Mouse (Mus musculus): Measurements from ENCODE around the gene Trp53inp2. TPM values are rescaled to one million over a fixed set of nuclear protein-coding genes. Genes with fewer than 3 reads are reported as not detected.
A peak's percentile ranks its signal among the peaks of the same experiment; 100 is the strongest.

Gene Trp53inp2
- 6.6 and 7.0 TPM in 2 replicates for polyA plus RNA-seq (2014; fragmentation: Nextera tagmentation; extraction: Ambion mirVana)

GRCm38 (mm10) chr2:155380261-155381059 is at the start of gene Trp53inp2:
Gene Trp53inp2, plus strand, starts transcription at chr2:155381059.
- WGBS, result 54% methylated on average over 8 of the region's 8 CpGs
- ATAC-seq (replicated peaks; ENCODE audit: low FRiP score), result no peak
- peaks cover 3% of the 10 kb centered on the region; the same call in 1 of the 2 replicates for H3K4me1 ChIP-seq (replicated peaks; ENCODE audit: control insufficient read depth, insufficient read depth, low read length)
- H3K27me3 ChIP-seq (replicated peaks; ENCODE audit: control insufficient read depth, insufficient read depth, low read length), result peaks cover 18% of the 10 kb centered on the region
- peak within 1 kb of the TSS; percentile 83 for H3K4me3 ChIP-seq (ENCODE audit: low read depth, low read length)
- peak within 1 kb of the TSS; percentile 92 for H3K27ac ChIP-seq (ENCODE audit: low read depth, low read length)
- H3K36me3 ChIP-seq (ENCODE audit: control insufficient read depth, insufficient read depth, low read length), result no peaks in the 10 kb centered on the region
- peak within 1 kb of the TSS; percentile 94 for H3K4me2 ChIP-seq
- no peaks in the 10 kb centered on the region for H3K9me3 ChIP-seq (ENCODE audit: control insufficient read depth, low read length)
- DNase-seq (ENCODE audit: low spot score), result no peak
- peak within 1 kb of the TSS; percentile 75 for H3K9ac ChIP-seq (ENCODE audit: low read depth, low read length)

- WGBS, result 90% methylated on average over 4 of the region's 4 CpGs
- H3K36me3 ChIP-seq (ENCODE audit: control insufficient read depth, insufficient read depth, low read length), result peaks cover 12% of the 10 kb centered on the region; the same call in 1 of the 2 replicates
- no peaks in the 10 kb centered on the region for H3K4me1 ChIP-seq (replicated peaks; ENCODE audit: control insufficient read depth, insufficient read depth, low read length)
Observed at GRCm38 (mm10) chr2:155331351-155331750, 49.5 kb upstream of the Trp53inp2 start.

GRCm38 (mm10) chr2:155333421-155333820 is 47.4 kb upstream of the Trp53inp2 start:
- no peak overlapping the region for H3K4me3 ChIP-seq (ENCODE audit: low read depth, low read length)
- H3K36me3 ChIP-seq (ENCODE audit: control insufficient read depth, insufficient read depth, low read length), result peaks cover 6% of the 10 kb centered on the region; the same call in 1 of the 2 replicates
- no peaks in the 10 kb centered on the region for H3K9me3 ChIP-seq (ENCODE audit: control insufficient read depth, low read length)
- DNase-seq (ENCODE audit: low spot score), result no peak
- no peak overlapping the region for H3K27ac ChIP-seq (ENCODE audit: low read depth, low read length)
- H3K4me1 ChIP-seq (replicated peaks; ENCODE audit: control insufficient read depth, insufficient read depth, low read length), result no peaks in the 10 kb centered on the region
- no peak overlapping the region for H3K9ac ChIP-seq (ENCODE audit: low read depth, low read length)
- H3K4me2 ChIP-seq, result no peak overlapping the region
- 89% methylated on average over 1 of the region's 1 CpGs for WGBS
- H3K27me3 ChIP-seq (replicated peaks; ENCODE audit: control insufficient read depth, insufficient read depth, low read length), result no peaks in the 10 kb centered on the region
- no peak for ATAC-seq (replicated peaks; ENCODE audit: low FRiP score)

More at GRCm38 (mm10) chr2:155331351-155331750, 49.5 kb upstream of the Trp53inp2 start:
- ATAC-seq (replicated peaks; ENCODE audit: low FRiP score), result no peak
- no peak for DNase-seq (ENCODE audit: low spot score)
- Histone ChIP-seq H3K4me2 (no peak overlapping the region), H3K4me3 (ENCODE audit: low read depth, low read length) (no peak overlapping the region), H3K9me3 (ENCODE audit: control insufficient read depth, low read length) (no peaks in the 10 kb centered on the region), H3K27ac (ENCODE audit: low read depth, low read length) (no peak overlapping the region), H3K9ac (ENCODE audit: low read depth, low read length) (no peak overlapping the region), H3K27me3 (replicated peaks; ENCODE audit: control insufficient read depth, insufficient read depth, low read length) (no peaks in the 10 kb centered on the region)

- Histone ChIP-seq H3K27me3 (replicated peaks; ENCODE audit: control insufficient read depth, insufficient read depth, low read length) (no peaks in the 10 kb centered on the region), H3K9ac (ENCODE audit: low read depth, low read length) (no peak overlapping the region), H3K4me1 (replicated peaks; ENCODE audit: control insufficient read depth, insufficient read depth, low read length) (no peaks in the 10 kb centered on the region), H3K9me3 (ENCODE audit: control insufficient read depth, low read length) (no peaks in the 10 kb centered on the region), H3K27ac (ENCODE audit: low read depth, low read length) (no peak overlapping the region), H3K4me3 (ENCODE audit: low read depth, low read length) (no peak overlapping the region), H3K4me2 (no peak overlapping the region), H3K36me3 (ENCODE audit: control insufficient read depth, insufficient read depth, low read length) (peaks cover 6% of the 10 kb centered on the region; the same call in 1 of the 2 replicates)
- 91% methylated on average over 1 of the region's 1 CpGs for WGBS
- DNase-seq (ENCODE audit: low spot score) (no peak), ATAC-seq (replicated peaks; ENCODE audit: low FRiP score) (no peak)
Observed at GRCm38 (mm10) chr2:155335231-155335630, 45.6 kb upstream of the Trp53inp2 start.

GRCm38 (mm10) chr2:155336254-155336653 is 44.6 kb upstream of the Trp53inp2 start:
- Histone ChIP-seq H3K4me3 (ENCODE audit: low read depth, low read length) (no peak overlapping the region), H3K4me2 (no peak overlapping the region), H3K9me3 (ENCODE audit: control insufficient read depth, low read length) (no peaks in the 10 kb centered on the region), H3K27ac (ENCODE audit: low read depth, low read length) (no peak overlapping the region), H3K36me3 (ENCODE audit: control insufficient read depth, insufficient read depth, low read length) (peaks cover 3% of the 10 kb centered on the region; the same call in 1 of the 2 replicates), H3K9ac (ENCODE audit: low read depth, low read length) (no peak overlapping the region), H3K27me3 (replicated peaks; ENCODE audit: control insufficient read depth, insufficient read depth, low read length) (no peaks in the 10 kb centered on the region), H3K4me1 (replicated peaks; ENCODE audit: control insufficient read depth, insufficient read depth, low read length) (no peaks in the 10 kb centered on the region)
- ATAC-seq (replicated peaks; ENCODE audit: low FRiP score), result no peak
- DNase-seq (ENCODE audit: low spot score), result no peak
- 89% methylated on average over 3 of the region's 3 CpGs for WGBS

GRCm38 (mm10) chr2:155340166-155340565 is 40.7 kb upstream of the Trp53inp2 start:
- H3K9ac ChIP-seq (ENCODE audit: low read depth, low read length), result no peak overlapping the region
- H3K27me3 ChIP-seq (replicated peaks; ENCODE audit: control insufficient read depth, insufficient read depth, low read length), result no peaks in the 10 kb centered on the region
- no peak overlapping the region for H3K4me2 ChIP-seq
- no peak for ATAC-seq (replicated peaks; ENCODE audit: low FRiP score)
- no peak for DNase-seq (ENCODE audit: low spot score)
- H3K4me1 ChIP-seq (replicated peaks; ENCODE audit: control insufficient read depth, insufficient read depth, low read length), result no peaks in the 10 kb centered on the region
- no peaks in the 10 kb centered on the region for H3K9me3 ChIP-seq (ENCODE audit: control insufficient read depth, low read length)
- H3K4me3 ChIP-seq (ENCODE audit: low read depth, low read length), result no peak overlapping the region
- no peak overlapping the region for H3K27ac ChIP-seq (ENCODE audit: low read depth, low read length)
- no peaks in the 10 kb centered on the region; the same call in 1 of the 2 replicates for H3K36me3 ChIP-seq (ENCODE audit: control insufficient read depth, insufficient read depth, low read length)

GRCm38 (mm10) chr2:155346670-155347069 is 34.2 kb upstream of the Trp53inp2 start:
- H3K27ac ChIP-seq (ENCODE audit: low read depth, low read length), result no peak overlapping the region
- no peaks in the 10 kb centered on the region for H3K9me3 ChIP-seq (ENCODE audit: control insufficient read depth, low read length)
- DNase-seq (ENCODE audit: low spot score) (no peak), ATAC-seq (replicated peaks; ENCODE audit: low FRiP score) (no peak)
- peaks cover 5% of the 10 kb centered on the region; the same call in 1 of the 2 replicates for H3K36me3 ChIP-seq (ENCODE audit: control insufficient read depth, insufficient read depth, low read length)
- no peaks in the 10 kb centered on the region for H3K4me1 ChIP-seq (replicated peaks; ENCODE audit: control insufficient read depth, insufficient read depth, low read length)
- no peaks in the 10 kb centered on the region for H3K27me3 ChIP-seq (replicated peaks; ENCODE audit: control insufficient read depth, insufficient read depth, low read length)
- 75% methylated on average over 1 of the region's 1 CpGs for WGBS
- no peak overlapping the region for H3K9ac ChIP-seq (ENCODE audit: low read depth, low read length)
- no peak overlapping the region for H3K4me2 ChIP-seq
- H3K4me3 ChIP-seq (ENCODE audit: low read depth, low read length), result no peak overlapping the region

- no peak for DNase-seq (ENCODE audit: low spot score)
- no peak for ATAC-seq (replicated peaks; ENCODE audit: low FRiP score)
- Histone ChIP-seq H3K36me3 (ENCODE audit: control insufficient read depth, insufficient read depth, low read length) (no peaks in the 10 kb centered on the region), H3K9me3 (ENCODE audit: control insufficient read depth, low read length) (no peaks in the 10 kb centered on the region), H3K27ac (ENCODE audit: low read depth, low read length) (no peak overlapping the region), H3K4me3 (ENCODE audit: low read depth, low read length) (no peak overlapping the region), H3K4me1 (replicated peaks; ENCODE audit: control insufficient read depth, insufficient read depth, low read length) (peaks cover 20% of the 10 kb centered on the region), H3K9ac (ENCODE audit: low read depth, low read length) (no peak overlapping the region), H3K4me2 (no peak overlapping the region), H3K27me3 (replicated peaks; ENCODE audit: control insufficient read depth, insufficient read depth, low read length) (no peaks in the 10 kb centered on the region)
- WGBS, result 91% methylated on average over 3 of the region's 3 CpGs
Observed at GRCm38 (mm10) chr2:155354402-155354801, 26.5 kb upstream of the Trp53inp2 start.
